Mouse (Mus musculus) kidney, adult 10 weeks (tissue): ENCODE data around the gene Szt2. TPM values are rescaled to one million over a fixed set of nuclear protein-coding genes. Genes with fewer than 3 reads are reported as not detected.

ENCODE experiments used
- polyA plus RNA-seq: library from polyadenylated mRNA; stranded (reverse); fragments of 350-450 nt; fragmentation: Illumina TruSeq; extraction: RNeasy Lipid Tissue Mini Kit (QIAGEN cat#74804); gene quantifications from one replicate; pipeline ENCODE4 v1.2.3, GENCODE M21; 2014; ENCODE audit warnings: low read depth, low replicate concordance

Szt2 gene
- polyA plus RNA-seq = 0.89 TPM

DNA sequence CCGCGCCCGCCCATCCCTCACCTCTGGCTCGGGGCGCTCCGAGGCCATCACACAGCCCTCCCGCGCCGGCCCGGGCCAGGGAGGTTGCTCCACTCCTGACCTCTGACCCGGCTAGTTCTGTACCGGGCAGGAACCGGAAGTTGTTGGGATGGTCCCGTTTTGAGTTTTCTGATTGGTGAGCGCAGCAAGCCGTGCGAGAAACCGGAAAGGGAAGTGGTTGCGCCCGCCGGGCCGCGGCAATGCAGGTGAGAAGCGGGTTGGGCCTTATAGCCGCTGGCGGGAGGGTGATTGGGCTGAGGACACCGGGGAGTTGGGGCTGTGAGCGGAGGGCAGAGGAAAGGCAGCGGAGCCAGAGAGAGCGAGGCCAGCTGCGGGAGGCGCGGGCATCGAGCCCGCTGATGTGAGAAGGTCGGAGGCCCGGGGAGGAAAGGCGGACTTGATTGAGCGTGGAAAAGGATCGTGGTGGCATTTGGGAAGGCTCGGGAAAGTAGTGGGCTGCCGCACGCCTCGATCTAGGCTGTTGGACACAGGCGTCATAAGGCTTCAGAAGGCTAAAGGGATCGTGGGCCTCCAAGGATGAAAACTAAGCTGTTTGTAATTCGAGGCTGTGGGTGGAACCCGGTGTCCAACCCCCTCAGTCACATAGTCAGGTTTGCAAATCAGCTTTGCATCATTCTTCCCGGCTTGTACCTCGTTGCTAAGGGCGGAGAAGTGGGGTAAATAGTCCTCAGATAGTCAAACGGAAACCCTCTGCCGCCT lies at the start of gene Szt2, which contains the start of gene Med8:
Gene Szt2, minus strand, starts transcription at position 132 of the 759 bp plus-strand sequence.
Gene Med8, plus strand, starts transcription at position 196 of the 759 bp plus-strand sequence.

DNA sequence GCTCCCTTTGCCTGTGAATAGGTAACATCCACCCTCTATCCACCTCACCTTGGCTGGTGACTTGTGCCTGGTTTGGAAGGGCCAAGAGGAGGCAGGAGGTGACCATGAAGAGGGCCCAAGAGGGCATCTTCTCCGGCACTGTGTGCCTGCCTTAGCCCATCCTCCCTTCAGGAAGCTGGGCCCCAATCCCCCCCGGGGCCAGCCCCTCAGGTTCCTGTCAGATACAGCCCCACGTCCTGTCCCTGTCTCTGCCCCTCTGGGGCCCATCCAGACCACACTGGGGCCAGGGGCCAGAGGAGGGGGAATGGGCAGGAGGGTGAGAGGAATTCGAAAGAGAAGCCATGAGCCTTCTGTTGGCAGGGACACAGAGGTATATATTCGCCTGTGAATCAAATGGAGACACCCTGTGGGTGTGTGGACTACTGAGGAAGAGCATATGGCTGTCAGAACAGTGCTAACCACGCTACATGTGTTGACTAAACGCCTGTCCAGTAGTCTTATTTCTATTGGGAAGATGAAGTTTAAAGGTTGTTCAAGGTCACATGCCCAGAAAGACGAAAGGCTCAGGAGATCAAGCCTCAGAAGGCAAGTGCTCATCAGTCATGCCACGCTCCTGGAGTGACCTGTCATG lies 48.4 kb upstream of the Szt2 start, which contains the start of gene Mpl:
Gene Mpl, minus strand, starts transcription at position 169 of the 631 bp plus-strand sequence.

DNA sequence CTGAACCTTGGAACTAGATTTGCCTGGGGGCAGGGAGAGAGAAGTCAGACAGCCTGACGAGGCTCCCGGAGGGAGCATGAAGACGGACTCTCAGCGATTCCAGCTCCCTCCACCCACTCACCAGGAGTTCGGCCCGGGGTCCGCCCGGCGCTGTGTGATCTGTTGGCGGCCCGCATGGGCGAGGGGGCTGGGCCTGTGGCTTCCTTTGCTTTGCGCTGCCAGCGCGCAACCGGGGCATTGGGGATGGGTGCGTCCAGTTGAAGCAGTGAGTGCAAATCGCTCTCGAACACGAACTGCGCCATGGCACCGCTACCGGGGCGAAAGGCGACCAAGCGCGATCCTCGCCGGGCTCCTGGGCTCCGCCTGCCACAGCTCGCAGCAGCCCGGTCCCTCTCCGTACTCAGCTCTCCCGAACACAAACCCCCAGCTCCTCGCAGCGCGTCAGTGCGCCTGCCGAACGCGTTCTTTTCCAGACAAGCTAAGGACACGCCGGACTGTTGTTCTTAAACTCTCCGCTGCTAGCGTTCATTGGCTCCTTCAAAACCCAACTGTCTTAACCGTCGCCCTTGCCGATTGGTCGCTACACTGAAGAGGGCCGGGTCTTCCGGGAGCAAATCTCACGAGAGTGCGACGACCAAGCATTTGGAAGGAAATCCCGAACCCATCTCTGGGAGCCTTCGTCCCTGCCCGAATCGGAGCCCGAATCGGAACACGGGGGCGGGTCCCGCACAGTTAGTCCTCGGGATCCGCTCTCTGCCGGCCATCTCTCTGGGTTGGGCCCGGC lies 27.9 kb upstream of the Szt2 start, which contains the start of gene Cdc20:
Gene Cdc20, minus strand, starts transcription at position 533 of the 784 bp plus-strand sequence.

DNA sequence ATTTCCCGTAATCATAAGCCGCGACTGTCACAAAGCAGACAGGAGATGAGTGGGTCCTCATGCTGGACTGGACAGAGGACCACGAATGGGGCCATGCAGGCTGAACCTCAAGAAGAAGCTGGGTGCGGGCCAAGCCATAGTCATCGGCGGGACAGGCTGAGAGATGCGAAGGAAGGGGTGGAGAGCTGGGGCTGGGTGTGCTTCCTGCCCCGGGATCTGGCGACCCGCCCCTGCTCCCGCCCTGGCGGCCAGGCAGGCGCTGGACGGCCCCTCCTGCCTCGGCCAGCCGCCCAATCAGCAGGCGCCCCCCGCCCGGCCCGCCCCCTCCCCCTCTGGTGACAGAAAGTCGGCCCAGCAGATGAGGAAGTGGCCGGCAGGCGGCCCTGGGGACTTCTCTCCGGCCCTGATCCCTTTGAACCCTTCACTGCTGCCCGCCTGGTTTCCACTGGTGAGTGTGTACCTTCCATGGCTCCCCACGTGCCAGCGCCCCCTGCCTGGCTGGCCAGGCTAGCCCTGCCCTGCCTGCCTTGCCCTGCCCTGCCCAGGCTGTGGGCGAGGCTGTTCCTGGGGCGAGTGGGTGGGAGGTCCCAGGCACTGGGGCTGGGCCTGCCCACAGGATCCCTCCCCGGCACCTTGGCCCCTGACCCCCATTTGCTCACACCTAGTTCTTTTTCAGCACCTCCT lies 18.8 kb upstream of the Szt2 start, which contains the start of gene Elovl1:
Gene Elovl1, plus strand, starts transcription at position 326 of the 684 bp plus-strand sequence.

Other genes with a start within 250 kb of the Szt2 start
- gene Kdm4a, start 229.2 kb downstream of the Szt2 start, polyA plus RNA-seq = 3.2 TPM
- gene Ptprf, start 117.9 kb downstream of the Szt2 start, polyA plus RNA-seq = 4.2 TPM
- gene Med8, start 64 bp upstream of the Szt2 start, polyA plus RNA-seq = 39.1 TPM
- 40.6 TPM for gene Elovl1, start 18.8 kb upstream of the Szt2 start, polyA plus RNA-seq
- gene Cdc20, start 28.1 kb upstream of the Szt2 start, polyA plus RNA-seq = not detected
- gene Mpl, start 48.2 kb upstream of the Szt2 start, polyA plus RNA-seq = not detected
- 1.4 TPM for gene Tie1, start 80.8 kb upstream of the Szt2 start, polyA plus RNA-seq
- gene 2610528J11Rik, start 117.7 kb upstream of the Szt2 start, polyA plus RNA-seq = 17.4 TPM
- 4.9 TPM for gene Tmem125, start 134.8 kb upstream of the Szt2 start, polyA plus RNA-seq
- not detected for gene Cfap57, start 211.5 kb upstream of the Szt2 start, polyA plus RNA-seq
- 21.4 TPM for gene Ebna1bp2, start 211.5 kb upstream of the Szt2 start, polyA plus RNA-seq
- not detected for gene Olfr62, start 249.7 kb upstream of the Szt2 start, polyA plus RNA-seq